Mouse (Mus musculus): ENCODE results near the gene Spert. TPM values are rescaled to one million over a fixed set of nuclear protein-coding genes. Genes with fewer than 3 reads are reported as not detected.

The Spert gene
- not detected for polyA plus RNA-seq (2017; shearing (Covaris generic))

DNA sequence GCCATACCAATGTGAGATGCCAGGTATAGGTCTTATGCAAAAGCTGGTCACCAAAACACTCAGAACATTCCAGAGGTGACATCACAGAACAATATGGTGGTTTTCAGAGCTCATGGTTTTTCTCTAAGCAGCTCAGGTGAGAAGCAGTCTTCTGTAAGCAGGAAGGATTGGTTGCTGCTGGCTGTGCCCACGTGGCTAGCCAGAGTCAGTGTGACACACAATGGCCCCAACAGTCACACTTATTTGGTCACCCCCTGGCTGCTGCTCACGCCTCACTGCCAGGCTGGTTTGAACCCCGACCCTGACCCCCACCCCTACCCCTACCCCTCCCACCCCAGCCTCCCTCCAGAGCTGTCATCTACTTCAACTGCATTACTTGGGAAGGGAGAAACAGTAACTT, at the start of gene Spert:
TSS of gene Spert (minus strand) at position 139 of the 400 bp plus-strand sequence.

DNA sequence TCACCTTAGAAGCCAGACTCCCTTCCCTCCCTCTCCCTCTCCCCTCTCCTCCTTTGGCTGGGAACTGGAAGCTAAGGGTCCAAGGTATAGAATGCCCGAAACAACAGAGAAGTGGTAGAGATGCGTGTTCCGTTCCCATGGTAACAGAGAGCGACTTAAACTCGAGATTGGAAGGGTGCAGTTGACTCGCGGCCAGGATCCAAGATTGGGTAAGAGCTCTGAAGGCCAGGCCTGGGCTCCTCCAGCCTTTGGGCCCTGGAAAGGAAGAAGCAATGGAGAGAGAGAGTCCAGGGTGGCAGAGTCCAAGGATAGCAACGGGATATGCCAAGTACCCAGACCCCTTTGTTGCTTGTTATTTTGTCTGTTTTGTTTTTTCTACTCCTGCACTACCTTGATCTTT, 49.2 kb upstream of the Spert start, which contains the start of gene Erich6b:
TSS of gene Erich6b (plus strand) at position 180 of the 400 bp plus-strand sequence.

Other genes with a start within 250 kb of the Spert start
- under 1 TPM; 0.16 to 0.28 TPM for gene Siah3, start 137.1 kb downstream of the Spert start, polyA plus RNA-seq (2017; shearing (Covaris generic))
- gene Erich6b, start 49.1 kb upstream of the Spert start, polyA plus RNA-seq (2017; shearing (Covaris generic)): not detected
- gene Cog3, start 161.4 kb upstream of the Spert start, polyA plus RNA-seq (2017; shearing (Covaris generic)): 10 to 100 TPM; 25.0 to 25.3 TPM
- 10 to 100 TPM in 1 of 2 experiments, 1 to 10 TPM in 1; 9.7 to 10.8 TPM for gene Slc25a30, start 193.9 kb upstream of the Spert start, polyA plus RNA-seq (2017; shearing (Covaris generic))